Mouse (Mus musculus) ES-Bruce4 (cell line): Measurements from ENCODE around the gene Cldn10.

ENCODE experiments used
- CTCF ChIP-seq: IDR thresholded peaks from one replicate; pipeline ENCODE4 v1.8.1; 2011; ENCODE audit warnings: low read depth, low read length
- EP300 ChIP-seq: IDR thresholded peaks from 2 replicates; pipeline ENCODE4 v1.6.1; 2011; ENCODE audit warnings: low read depth, low read length; ENCODE audit not compliant: insufficient read depth
- POLR2A ChIP-seq: IDR thresholded peaks from one replicate; pipeline ENCODE4 v1.8.1; 2011; ENCODE audit warnings: low read length; ENCODE audit not compliant: insufficient read depth

DNA sequence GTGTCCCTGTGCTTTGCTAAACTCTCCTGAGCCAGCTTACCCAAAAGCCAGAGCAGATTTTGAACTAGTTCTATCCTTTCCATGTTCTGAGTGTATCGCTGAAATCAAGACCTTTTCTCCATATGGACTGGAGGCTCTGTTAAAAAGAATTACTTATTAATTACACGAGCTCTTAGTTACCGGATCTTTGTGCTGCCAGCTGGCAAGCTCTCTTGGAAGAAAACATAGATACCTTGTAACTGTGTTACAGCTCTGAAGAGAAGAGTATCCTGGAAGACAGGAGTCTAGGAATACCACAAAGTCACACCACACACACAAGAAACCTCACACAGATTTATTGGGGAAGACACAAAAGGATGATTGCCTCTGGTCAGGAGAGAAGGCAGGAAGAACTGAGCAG, 31.1 kb upstream of the Cldn10 start:
- TF ChIP-seq CTCF (no peak), POLR2A (no peak), EP300 (no peak)
